Mouse (Mus musculus): ENCODE results near the gene Grb10. TPM values are rescaled to one million over a fixed set of nuclear protein-coding genes. Genes with fewer than 3 reads are reported as not detected.

Gene Grb10
- polyA plus RNA-seq (2015; fragmentation: Nextera tagmentation; extraction: Ambion mirVana), result 74.6 and 92.9 TPM in 2 replicates

DNA sequence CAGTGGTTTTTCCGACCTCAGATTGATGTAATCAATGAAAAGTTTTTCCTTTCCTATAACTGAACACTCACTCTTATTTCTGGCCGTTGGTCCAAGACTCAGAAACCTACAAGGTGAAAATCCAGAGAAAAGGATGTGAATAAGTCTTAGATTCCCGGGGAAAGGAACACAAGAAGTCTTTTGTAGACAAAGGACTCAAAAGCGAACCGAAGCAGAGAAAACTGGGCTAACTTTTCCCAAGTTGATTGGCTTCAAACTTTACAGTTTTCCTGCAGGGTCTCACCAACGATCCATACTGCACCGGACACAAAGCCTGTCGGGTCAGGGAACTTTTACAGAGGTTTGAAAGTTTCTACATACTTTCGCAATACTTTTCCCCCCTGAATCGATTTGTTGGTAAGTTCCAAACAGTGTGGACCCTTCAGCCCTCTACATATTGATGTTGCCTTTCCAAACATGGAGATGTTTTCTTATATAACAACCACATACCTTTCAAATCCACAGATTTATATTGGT is at the start of gene Grb10:
Grb10 (minus strand) TSS at position 214 of the 516 bp plus-strand sequence.
- H3K4me2 ChIP-seq (ENCODE audit: low read length), result peak within 1 kb of the TSS; percentile 64
- no peak for ATAC-seq
- 22% methylated on average over 10 of the region's 10 CpGs for WGBS

DNA sequence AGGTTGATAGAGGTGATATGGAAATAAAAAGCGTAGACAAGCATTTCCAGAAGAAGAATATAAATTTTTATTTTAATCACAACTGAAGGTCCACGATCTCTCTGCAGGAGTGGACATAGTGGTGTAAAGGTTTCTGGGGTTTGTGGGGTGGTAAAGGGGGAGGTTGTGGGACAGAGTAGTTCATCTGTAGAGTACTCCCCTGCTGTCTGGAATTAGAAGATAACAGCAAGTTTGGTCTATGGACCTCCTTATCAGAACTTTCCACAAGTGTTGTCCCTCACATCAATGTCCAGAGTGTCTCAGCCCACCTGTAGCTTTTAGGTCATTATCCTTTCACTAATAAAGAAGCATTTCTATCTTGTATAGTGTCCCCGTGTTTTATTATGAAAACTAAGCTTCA is 43.2 kb upstream of the Grb10 start:
- Histone ChIP-seq H3K36me3 (ENCODE audit: control insufficient read depth, insufficient read depth, low read length) (no peaks in the 10 kb centered on the region), H3K9me3 (replicated peaks; ENCODE audit: control insufficient read depth, low read length, poor library complexity, severe bottlenecking) (0 out of 2 replicates have a peak, but pooled peaks cover 2% of the 10 kb centered on the region), H3K4me2 (ENCODE audit: low read length) (no peak overlapping the region), H3K9ac (ENCODE audit: low read depth, low read length) (no peak overlapping the region), H3K4me3 (ENCODE audit: low read depth, low read length) (no peak overlapping the region), H3K27ac (ENCODE audit: low read length) (no peak overlapping the region), H3K27me3 (ENCODE audit: control insufficient read depth, insufficient read depth, low read depth, low read length) (no peaks in the 10 kb centered on the region), H3K4me1 (ENCODE audit: control insufficient read depth, insufficient read depth, low read length) (no peaks in the 10 kb centered on the region)
- no peak for ATAC-seq
- 91% methylated on average over 3 of the region's 3 CpGs for WGBS

More for the DNA sequence above, at the start of gene Grb10:
- Histone ChIP-seq H3K9me3 (replicated peaks; ENCODE audit: control insufficient read depth, low read length, poor library complexity, severe bottlenecking) (no peaks in the 10 kb centered on the region), H3K4me1 (ENCODE audit: control insufficient read depth, insufficient read depth, low read length) (peaks cover 7% of the 10 kb centered on the region), H3K27ac (ENCODE audit: low read length) (0 out of 2 replicates have a peak within 1 kb of the TSS, but pooled peaks have one; percentile 11), H3K4me3 (ENCODE audit: low read depth, low read length) (peak within 1 kb of the TSS; percentile 47), H3K9ac (ENCODE audit: low read depth, low read length) (peak within 1 kb of the TSS; percentile 57), H3K36me3 (ENCODE audit: control insufficient read depth, insufficient read depth, low read length) (no peaks in the 10 kb centered on the region), H3K27me3 (ENCODE audit: control insufficient read depth, insufficient read depth, low read depth, low read length) (peaks cover 60% of the 10 kb centered on the region)

DNA sequence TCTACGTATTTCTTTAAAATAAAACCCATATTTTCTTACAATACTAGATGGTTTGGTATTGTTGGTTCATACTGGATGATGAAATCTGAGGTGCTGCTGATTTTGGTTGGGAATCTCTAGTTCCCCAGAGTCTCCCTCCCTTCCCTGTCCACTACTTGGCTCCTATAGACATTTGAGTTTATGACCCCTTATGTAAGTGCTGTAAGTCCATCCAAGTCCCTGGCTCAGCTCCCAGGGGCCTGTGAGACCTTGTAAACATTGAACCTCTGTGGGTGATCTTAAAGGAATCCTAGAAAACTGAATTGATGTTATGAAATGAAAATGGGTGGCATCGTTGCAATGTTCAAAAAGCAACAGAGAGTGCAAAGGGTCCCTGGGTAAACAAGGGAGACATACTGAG is 40.7 kb upstream of the Grb10 start:
- ATAC-seq, result no peak
- Histone ChIP-seq H3K27me3 (ENCODE audit: control insufficient read depth, insufficient read depth, low read depth, low read length) (no peaks in the 10 kb centered on the region), H3K9me3 (replicated peaks; ENCODE audit: control insufficient read depth, low read length, poor library complexity, severe bottlenecking) (0 out of 2 replicates have a peak, but pooled peaks cover 2% of the 10 kb centered on the region), H3K36me3 (ENCODE audit: control insufficient read depth, insufficient read depth, low read length) (no peaks in the 10 kb centered on the region), H3K27ac (ENCODE audit: low read length) (no peak overlapping the region), H3K4me3 (ENCODE audit: low read depth, low read length) (no peak overlapping the region), H3K4me2 (ENCODE audit: low read length) (no peak overlapping the region), H3K9ac (ENCODE audit: low read depth, low read length) (no peak overlapping the region), H3K4me1 (ENCODE audit: control insufficient read depth, insufficient read depth, low read length) (no peaks in the 10 kb centered on the region)
- WGBS, result 91% methylated on average over 2 of the region's 2 CpGs

DNA sequence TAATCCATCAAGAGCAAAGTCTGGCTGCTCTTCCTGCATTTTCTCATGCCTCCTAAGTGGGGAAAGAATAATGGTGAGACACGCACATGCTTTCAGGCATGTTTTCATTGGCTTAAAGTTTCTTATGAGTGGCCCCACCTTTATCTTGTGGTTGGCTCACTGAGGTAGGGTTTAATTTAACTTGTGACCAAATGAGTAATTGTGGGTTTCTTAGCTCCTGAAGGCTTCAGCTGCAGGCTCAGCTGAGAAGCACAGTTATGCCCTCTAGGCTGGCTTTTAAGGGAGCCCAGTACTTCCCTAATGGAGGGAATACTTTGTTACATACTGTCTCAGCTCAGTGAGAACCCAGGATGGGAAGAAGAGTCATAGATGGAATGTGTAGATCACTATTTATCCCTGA is 37.0 kb upstream of the Grb10 start:
- no peaks in the 10 kb centered on the region for H3K4me1 ChIP-seq (ENCODE audit: control insufficient read depth, insufficient read depth, low read length)
- H3K9ac ChIP-seq (ENCODE audit: low read depth, low read length), result no peak overlapping the region
- no peaks in the 10 kb centered on the region for H3K36me3 ChIP-seq (ENCODE audit: control insufficient read depth, insufficient read depth, low read length)
- H3K9me3 ChIP-seq (replicated peaks; ENCODE audit: control insufficient read depth, low read length, poor library complexity, severe bottlenecking), result no peaks in the 10 kb centered on the region
- WGBS, result 100% methylated on average over 1 of the region's 1 CpGs
- H3K4me2 ChIP-seq (ENCODE audit: low read length), result no peak overlapping the region
- no peaks in the 10 kb centered on the region for H3K27me3 ChIP-seq (ENCODE audit: control insufficient read depth, insufficient read depth, low read depth, low read length)
- H3K4me3 ChIP-seq (ENCODE audit: low read depth, low read length), result no peak overlapping the region
- ATAC-seq, result no peak
- H3K27ac ChIP-seq (ENCODE audit: low read length), result no peak overlapping the region

DNA sequence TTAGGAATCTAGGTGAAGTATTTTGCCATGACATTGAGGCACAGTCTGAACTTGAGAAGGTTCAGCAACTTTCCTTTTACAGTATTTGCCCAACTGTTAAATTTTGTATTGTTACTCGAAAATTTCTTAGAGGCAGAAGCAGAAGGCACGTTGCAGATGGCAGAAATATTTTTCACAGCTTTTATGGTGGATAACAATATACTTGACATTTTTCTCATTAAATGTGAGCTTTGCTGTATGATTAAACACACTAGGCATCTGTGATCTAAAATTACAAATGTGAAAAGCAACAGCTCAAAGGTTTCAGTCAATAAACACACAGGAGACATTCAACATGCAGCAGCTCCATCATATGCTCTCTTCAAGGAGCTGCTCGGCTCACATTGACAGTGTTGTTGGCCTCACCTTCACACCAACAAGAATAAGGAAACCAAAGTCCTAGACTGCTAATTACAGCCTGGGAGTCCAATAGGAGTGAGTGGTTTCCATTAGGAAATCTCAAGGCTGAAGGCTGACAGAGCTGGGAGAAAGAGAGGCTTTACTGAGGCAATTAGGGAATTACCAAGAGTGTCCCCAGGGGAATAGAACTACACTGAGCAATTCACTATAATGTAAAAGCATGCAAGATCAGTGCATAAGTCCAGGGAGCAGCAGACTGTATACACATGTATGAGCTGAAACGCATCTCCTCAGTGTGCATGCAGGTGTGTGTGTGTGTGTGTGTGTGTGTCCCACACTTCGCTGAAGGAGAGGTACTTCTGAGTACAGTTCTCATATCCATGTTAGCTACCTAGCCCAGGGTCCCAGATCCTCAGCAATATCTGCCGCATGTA is 35.1 kb upstream of the Grb10 start:
- Histone ChIP-seq H3K36me3 (ENCODE audit: control insufficient read depth, insufficient read depth, low read length) (no peaks in the 10 kb centered on the region), H3K27me3 (ENCODE audit: control insufficient read depth, insufficient read depth, low read depth, low read length) (no peaks in the 10 kb centered on the region), H3K9me3 (replicated peaks; ENCODE audit: control insufficient read depth, low read length, poor library complexity, severe bottlenecking) (no peaks in the 10 kb centered on the region), H3K4me3 (ENCODE audit: low read depth, low read length) (no peak overlapping the region), H3K4me1 (ENCODE audit: control insufficient read depth, insufficient read depth, low read length) (no peaks in the 10 kb centered on the region), H3K9ac (ENCODE audit: low read depth, low read length) (no peak overlapping the region), H3K27ac (ENCODE audit: low read length) (no peak overlapping the region), H3K4me2 (ENCODE audit: low read length) (no peak overlapping the region)
- 0 out of 2 replicates have a peak, but pooled peaks have one; percentile 17 for ATAC-seq
- WGBS, result 81% methylated on average over 6 of the region's 6 CpGs

DNA sequence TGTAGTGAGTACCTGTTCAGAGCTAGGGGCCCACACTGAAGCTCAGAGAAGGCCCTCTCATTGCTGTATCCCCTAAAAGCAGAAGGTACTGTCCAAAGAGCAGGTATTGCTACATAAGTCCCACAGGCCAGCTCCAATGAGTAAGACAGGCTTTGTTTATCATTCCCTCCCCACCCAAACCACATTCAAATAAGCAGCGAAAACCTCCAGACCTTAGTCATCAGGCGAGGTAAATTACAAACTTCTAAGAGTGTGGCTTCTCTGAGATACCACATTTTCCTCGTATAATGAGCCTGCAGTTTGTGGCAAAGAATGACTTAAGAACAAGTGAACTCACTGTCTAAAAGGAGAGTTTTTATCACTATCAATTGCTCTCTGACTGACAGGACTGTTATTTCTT is 33.8 kb upstream of the Grb10 start:
- H3K27ac ChIP-seq (ENCODE audit: low read length), result no peak overlapping the region
- no peak overlapping the region for H3K4me3 ChIP-seq (ENCODE audit: low read depth, low read length)
- WGBS, result 86% methylated on average over 3 of the region's 3 CpGs
- H3K4me2 ChIP-seq (ENCODE audit: low read length), result no peak overlapping the region
- H3K27me3 ChIP-seq (ENCODE audit: control insufficient read depth, insufficient read depth, low read depth, low read length), result no peaks in the 10 kb centered on the region
- H3K4me1 ChIP-seq (ENCODE audit: control insufficient read depth, insufficient read depth, low read length), result no peaks in the 10 kb centered on the region
- H3K9ac ChIP-seq (ENCODE audit: low read depth, low read length), result no peak overlapping the region
- H3K36me3 ChIP-seq (ENCODE audit: control insufficient read depth, insufficient read depth, low read length), result no peaks in the 10 kb centered on the region
- no peaks in the 10 kb centered on the region for H3K9me3 ChIP-seq (replicated peaks; ENCODE audit: control insufficient read depth, low read length, poor library complexity, severe bottlenecking)
- ATAC-seq, result no peak

DNA sequence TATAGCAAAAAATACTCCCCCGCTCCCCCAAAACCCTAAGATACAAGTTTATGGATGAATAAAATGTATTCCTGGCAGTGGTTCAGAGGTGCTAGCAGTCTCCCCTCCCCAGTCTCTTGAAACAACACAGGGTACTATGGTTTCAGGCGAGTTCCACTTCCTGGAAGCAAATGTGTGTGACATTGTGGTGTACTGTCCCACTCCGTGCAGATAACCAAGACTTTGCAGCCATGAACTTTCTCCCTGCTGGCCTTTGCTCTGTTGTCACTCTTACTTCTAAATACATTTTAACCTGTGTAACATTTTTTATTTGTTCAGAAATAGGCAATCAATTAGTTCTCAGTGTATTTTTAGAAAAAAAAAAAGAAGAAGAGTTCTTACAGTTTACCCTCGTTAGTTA is 20.5 kb upstream of the Grb10 start:
- no peaks in the 10 kb centered on the region for H3K9me3 ChIP-seq (replicated peaks; ENCODE audit: control insufficient read depth, low read length, poor library complexity, severe bottlenecking)
- H3K9ac ChIP-seq (ENCODE audit: low read depth, low read length), result no peak overlapping the region
- no peaks in the 10 kb centered on the region for H3K4me1 ChIP-seq (ENCODE audit: control insufficient read depth, insufficient read depth, low read length)
- H3K27me3 ChIP-seq (ENCODE audit: control insufficient read depth, insufficient read depth, low read depth, low read length), result no peaks in the 10 kb centered on the region
- H3K36me3 ChIP-seq (ENCODE audit: control insufficient read depth, insufficient read depth, low read length), result no peaks in the 10 kb centered on the region
- ATAC-seq, result no peak
- no peak overlapping the region for H3K27ac ChIP-seq (ENCODE audit: low read length)
- no peak overlapping the region for H3K4me3 ChIP-seq (ENCODE audit: low read depth, low read length)
- 89% methylated on average over 4 of the region's 4 CpGs for WGBS
- H3K4me2 ChIP-seq (ENCODE audit: low read length), result no peak overlapping the region

DNA sequence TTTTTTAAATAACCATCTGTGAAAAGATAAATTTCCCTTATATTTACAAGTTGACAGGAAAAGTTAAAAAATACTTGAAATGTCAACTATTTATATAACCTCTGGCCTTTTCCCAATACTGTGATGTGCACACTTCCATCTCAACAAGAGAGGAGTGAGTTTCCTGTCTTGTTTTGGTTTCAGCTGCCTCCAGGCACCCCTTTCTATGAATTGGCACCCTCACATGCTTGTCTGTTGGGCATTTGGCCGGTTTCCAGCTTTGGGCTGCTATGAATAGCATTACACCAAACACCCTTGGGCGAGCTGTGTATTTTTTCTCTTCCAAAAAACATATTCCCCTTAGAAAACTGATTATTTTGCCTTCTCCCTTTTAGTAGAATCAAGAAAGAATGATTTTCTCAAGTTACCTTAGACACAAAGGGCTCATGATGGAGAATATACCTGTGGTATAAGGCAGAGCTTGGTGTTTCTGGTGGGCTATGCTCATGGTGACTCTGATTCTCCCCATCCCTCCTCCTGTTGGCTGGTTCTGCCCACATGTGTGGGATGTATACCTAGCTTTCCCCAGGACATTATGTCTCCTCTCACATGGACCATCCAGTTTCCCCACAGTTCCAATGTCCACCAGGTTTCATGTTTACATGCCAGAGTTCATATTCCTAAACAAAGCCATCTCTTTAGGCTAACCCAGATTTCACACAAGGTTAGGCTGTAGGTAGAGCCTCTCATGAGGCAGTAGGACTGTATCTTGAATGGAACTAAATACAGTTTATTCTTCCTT is 10.3 kb upstream of the Grb10 start:
- H3K9me3 ChIP-seq (replicated peaks; ENCODE audit: control insufficient read depth, low read length, poor library complexity, severe bottlenecking), result no peaks in the 10 kb centered on the region
- H3K36me3 ChIP-seq (ENCODE audit: control insufficient read depth, insufficient read depth, low read length), result no peaks in the 10 kb centered on the region
- no peak overlapping the region for H3K9ac ChIP-seq (ENCODE audit: low read depth, low read length)
- peaks cover 4% of the 10 kb centered on the region for H3K27me3 ChIP-seq (ENCODE audit: control insufficient read depth, insufficient read depth, low read depth, low read length)
- H3K4me3 ChIP-seq (ENCODE audit: low read depth, low read length), result no peak overlapping the region
- 67% methylated on average over 2 of the region's 2 CpGs for WGBS
- no peak for ATAC-seq
- no peaks in the 10 kb centered on the region for H3K4me1 ChIP-seq (ENCODE audit: control insufficient read depth, insufficient read depth, low read length)
- no peak overlapping the region for H3K27ac ChIP-seq (ENCODE audit: low read length)
- no peak overlapping the region for H3K4me2 ChIP-seq (ENCODE audit: low read length)

DNA sequence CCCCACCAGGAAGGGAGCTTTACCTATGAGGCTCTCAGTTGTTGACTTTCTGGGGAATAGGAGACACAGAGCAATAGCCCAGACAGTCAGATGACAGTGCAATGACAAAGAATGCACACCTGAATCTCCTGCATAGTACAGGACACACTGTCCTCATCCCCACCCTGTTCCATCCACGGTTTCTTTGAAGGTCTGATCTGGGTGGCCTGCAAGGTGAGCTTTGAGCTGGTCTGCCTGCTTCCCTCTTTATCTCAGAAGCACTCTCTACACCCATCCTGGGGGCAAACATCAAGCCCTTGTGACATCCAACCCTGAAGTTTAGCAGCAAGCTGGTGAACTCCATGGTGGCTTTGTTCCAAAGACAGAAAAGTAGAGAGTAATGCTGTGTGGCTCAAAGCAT is 9.7 kb upstream of the Grb10 start:
- peaks cover 4% of the 10 kb centered on the region for H3K27me3 ChIP-seq (ENCODE audit: control insufficient read depth, insufficient read depth, low read depth, low read length)
- no peak overlapping the region for H3K9ac ChIP-seq (ENCODE audit: low read depth, low read length)
- no peak for ATAC-seq
- no peaks in the 10 kb centered on the region for H3K4me1 ChIP-seq (ENCODE audit: control insufficient read depth, insufficient read depth, low read length)
- 86% methylated on average over 1 of the region's 1 CpGs for WGBS
- no peaks in the 10 kb centered on the region for H3K36me3 ChIP-seq (ENCODE audit: control insufficient read depth, insufficient read depth, low read length)
- H3K9me3 ChIP-seq (replicated peaks; ENCODE audit: control insufficient read depth, low read length, poor library complexity, severe bottlenecking), result no peaks in the 10 kb centered on the region
- no peak overlapping the region for H3K4me3 ChIP-seq (ENCODE audit: low read depth, low read length)
- H3K27ac ChIP-seq (ENCODE audit: low read length), result no peak overlapping the region
- no peak overlapping the region for H3K4me2 ChIP-seq (ENCODE audit: low read length)

Measured in midbrain, embryonic 16.5 days (tissue).